Mouse (Mus musculus): ENCODE data around the gene Hist1h2ad. TPM values are rescaled to one million over a fixed set of nuclear protein-coding genes. Genes with fewer than 3 reads are reported as not detected.
"Not testable (repeated sequence)": the region's sequence is repeated elsewhere in the genome, so short reads cannot be mapped to it uniquely, and the experiment has no call there.

Gene Hist1h2ad
- polyA plus RNA-seq (2015; fragmentation: Nextera tagmentation; extraction: Ambion mirVana): 0.97 and 1.3 TPM in 2 replicates

- H3K4me2 ChIP-seq (replicated peaks; ENCODE audit: low read depth): peak within 1 kb of the TSS; percentile 69
- H3K27ac ChIP-seq (ENCODE audit: low read depth, low read length): peak within 1 kb of the TSS; percentile 62
- H3K4me3 ChIP-seq (ENCODE audit: low read depth, low read length): peak within 1 kb of the TSS; percentile 35
- peak within 1 kb of the TSS; percentile 53 for H3K9ac ChIP-seq (ENCODE audit: low read depth, low read length)
- H3K36me3 ChIP-seq (ENCODE audit: control insufficient read depth, insufficient read depth); H3K4me1 ChIP-seq (replicated peaks; ENCODE audit: control insufficient read depth, insufficient read depth, low read length); H3K27me3 ChIP-seq (replicated peaks; ENCODE audit: control insufficient read depth, insufficient read depth, low read length); H3K9me3 ChIP-seq (ENCODE audit: control insufficient read depth): not testable (repeated sequence)
- under 1% methylated on average over 28 of the region's 42 CpGs for WGBS
- peak; percentile 87 for ATAC-seq
Measured at GRCm38 (mm10) chr13:23573898-23574524, at the start of gene Hist1h2ad, which contains the start of gene Hist1h2bf. Gene Hist1h2ad, plus strand, starts transcription at chr13:23574381. Gene Hist1h2bf, minus strand, starts transcription at chr13:23574196.

- Histone ChIP-seq H3K9me3 (ENCODE audit: control insufficient read depth) (no peaks in the 10 kb centered on the region), H3K36me3 (ENCODE audit: control insufficient read depth, insufficient read depth) (no peaks in the 10 kb centered on the region), H3K4me3 (ENCODE audit: low read depth, low read length) (no peak overlapping the region), H3K4me1 (replicated peaks; ENCODE audit: control insufficient read depth, insufficient read depth, low read length) (peaks cover 6% of the 10 kb centered on the region; the same call in 1 of the 2 replicates), H3K9ac (ENCODE audit: low read depth, low read length) (no peak overlapping the region), H3K27me3 (replicated peaks; ENCODE audit: control insufficient read depth, insufficient read depth, low read length) (no peaks in the 10 kb centered on the region), H3K27ac (ENCODE audit: low read depth, low read length) (no peak overlapping the region), H3K4me2 (replicated peaks; ENCODE audit: low read depth) (no peak overlapping the region)
- TF ChIP-seq CTCF (IDR thresholded peaks at IDR 0.05; ENCODE audit: low read depth): peak; percentile 92
- 11% methylated on average over 5 of the region's 5 CpGs for WGBS
- no peak for ATAC-seq
Measured at GRCm38 (mm10) chr13:23524654-23525053, 49.5 kb upstream of the Hist1h2ad start.

GRCm38 (mm10) chr13:23525901-23526300, 48.3 kb upstream of the Hist1h2ad start:
- WGBS: 3% methylated on average over 10 of the region's 10 CpGs
- peaks cover 6% of the 10 kb centered on the region; the same call in 1 of the 2 replicates for H3K4me1 ChIP-seq (replicated peaks; ENCODE audit: control insufficient read depth, insufficient read depth, low read length)
- H3K4me3 ChIP-seq (ENCODE audit: low read depth, low read length): peak overlapping the region; percentile 49
- no peak for TF ChIP-seq CTCF (IDR thresholded peaks at IDR 0.05; ENCODE audit: low read depth)
- H3K27ac ChIP-seq (ENCODE audit: low read depth, low read length): no peak overlapping the region
- H3K9ac ChIP-seq (ENCODE audit: low read depth, low read length): no peak overlapping the region
- H3K27me3 ChIP-seq (replicated peaks; ENCODE audit: control insufficient read depth, insufficient read depth, low read length): no peaks in the 10 kb centered on the region
- no peaks in the 10 kb centered on the region for H3K9me3 ChIP-seq (ENCODE audit: control insufficient read depth)
- no peaks in the 10 kb centered on the region for H3K36me3 ChIP-seq (ENCODE audit: control insufficient read depth, insufficient read depth)
- peak overlapping the region; percentile 64 for H3K4me2 ChIP-seq (replicated peaks; ENCODE audit: low read depth)
- ATAC-seq: no peak

- peak overlapping the region; percentile 34; the same call in 1 of the 2 replicates for H3K9ac ChIP-seq (ENCODE audit: low read depth, low read length)
Measured at GRCm38 (mm10) chr13:23526312-23526711, 47.9 kb upstream of the Hist1h2ad start.

GRCm38 (mm10) chr13:23529005-23529404, 45.2 kb upstream of the Hist1h2ad start:
- Histone ChIP-seq H3K4me1 (replicated peaks; ENCODE audit: control insufficient read depth, insufficient read depth, low read length) (peaks cover 6% of the 10 kb centered on the region; the same call in 1 of the 2 replicates), H3K4me3 (ENCODE audit: low read depth, low read length) (no peak overlapping the region), H3K27ac (ENCODE audit: low read depth, low read length) (no peak overlapping the region), H3K9me3 (ENCODE audit: control insufficient read depth) (no peaks in the 10 kb centered on the region), H3K9ac (ENCODE audit: low read depth, low read length) (no peak overlapping the region), H3K27me3 (replicated peaks; ENCODE audit: control insufficient read depth, insufficient read depth, low read length) (no peaks in the 10 kb centered on the region), H3K36me3 (ENCODE audit: control insufficient read depth, insufficient read depth) (no peaks in the 10 kb centered on the region), H3K4me2 (replicated peaks; ENCODE audit: low read depth) (no peak overlapping the region)
- no peak for TF ChIP-seq CTCF (IDR thresholded peaks at IDR 0.05; ENCODE audit: low read depth)
- 80% methylated on average over 5 of the region's 5 CpGs for WGBS
- ATAC-seq: no peak

More at GRCm38 (mm10) chr13:23526312-23526711, 47.9 kb upstream of the Hist1h2ad start:
- Histone ChIP-seq H3K36me3 (ENCODE audit: control insufficient read depth, insufficient read depth) (no peaks in the 10 kb centered on the region), H3K4me3 (ENCODE audit: low read depth, low read length) (peak overlapping the region; percentile 49), H3K4me2 (replicated peaks; ENCODE audit: low read depth) (peak overlapping the region; percentile 64), H3K4me1 (replicated peaks; ENCODE audit: control insufficient read depth, insufficient read depth, low read length) (peaks cover 6% of the 10 kb centered on the region; the same call in 1 of the 2 replicates), H3K9me3 (ENCODE audit: control insufficient read depth) (no peaks in the 10 kb centered on the region), H3K27ac (ENCODE audit: low read depth, low read length) (no peak overlapping the region), H3K27me3 (replicated peaks; ENCODE audit: control insufficient read depth, insufficient read depth, low read length) (no peaks in the 10 kb centered on the region)
- peak; percentile 44; the same call in 1 of the 2 replicates for ATAC-seq
- WGBS: under 1% methylated on average over 17 of the region's 17 CpGs
- no peak for TF ChIP-seq CTCF (IDR thresholded peaks at IDR 0.05; ENCODE audit: low read depth)

GRCm38 (mm10) chr13:23529480-23530165, 44.6 kb upstream of the Hist1h2ad start:
- Histone ChIP-seq H3K9me3 (ENCODE audit: control insufficient read depth) (no peaks in the 10 kb centered on the region), H3K9ac (ENCODE audit: low read depth, low read length) (no peak overlapping the region), H3K36me3 (ENCODE audit: control insufficient read depth, insufficient read depth) (no peaks in the 10 kb centered on the region), H3K27ac (ENCODE audit: low read depth, low read length) (no peak overlapping the region), H3K4me1 (replicated peaks; ENCODE audit: control insufficient read depth, insufficient read depth, low read length) (peaks cover 6% of the 10 kb centered on the region; the same call in 1 of the 2 replicates), H3K4me2 (replicated peaks; ENCODE audit: low read depth) (peak overlapping the region; percentile 74), H3K4me3 (ENCODE audit: low read depth, low read length) (peak overlapping the region; percentile 49), H3K27me3 (replicated peaks; ENCODE audit: control insufficient read depth, insufficient read depth, low read length) (no peaks in the 10 kb centered on the region)
- ATAC-seq: no peak
- WGBS: 18% methylated on average over 2 of the region's 2 CpGs
- TF ChIP-seq CTCF (IDR thresholded peaks at IDR 0.05; ENCODE audit: low read depth): no peak

All from intestine, postnatal 0 days (tissue).